Mouse (Mus musculus) cerebral cortex, adult 2 months (tissue): ENCODE results near the gene Prcc.

ENCODE experiments used
- WGBS: fragments of 180-500 bp; shearing (Covaris S2); methylation state at CpG from one replicate; pipeline ENCODE4 v1.1.7; 2018; 5-methylcytosine and 5-hydroxymethylcytosine counted together

Gene Prcc

DNA sequence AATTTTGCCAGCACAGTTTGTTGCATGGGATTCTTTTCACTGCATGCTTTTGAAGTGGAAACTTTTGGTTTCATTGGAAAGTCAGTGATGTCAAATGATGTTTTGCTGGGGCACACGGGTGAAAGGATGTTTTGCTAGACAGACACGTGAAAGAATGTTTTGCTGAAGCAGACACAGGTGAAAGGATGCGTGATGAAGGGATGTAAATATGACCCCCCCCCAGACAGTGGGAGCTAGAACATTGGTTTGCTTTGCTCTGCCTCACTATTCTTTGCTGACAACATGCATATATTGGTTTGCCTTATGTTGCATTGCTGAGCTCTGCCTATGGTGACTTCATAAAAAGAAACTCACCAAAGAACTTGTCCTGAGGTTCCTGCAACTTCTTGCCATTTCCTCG lies 40.4 kb downstream of the Prcc start:
- 87% methylated on average over 4 of the region's 4 CpGs for WGBS

GRCm38 (mm10) chr3:87838622-87839021 lies 46.8 kb downstream of the Prcc start:
- 17% methylated on average over 4 of the region's 4 CpGs for WGBS

- 81% methylated on average over 5 of the region's 5 CpGs for WGBS
Measured at GRCm38 (mm10) chr3:87833482-87833881, 51.9 kb downstream of the Prcc start.

- 82% methylated on average over 7 of the region's 7 CpGs for WGBS
Measured at GRCm38 (mm10) chr3:87832109-87832859, 53.1 kb downstream of the Prcc start.

DNA sequence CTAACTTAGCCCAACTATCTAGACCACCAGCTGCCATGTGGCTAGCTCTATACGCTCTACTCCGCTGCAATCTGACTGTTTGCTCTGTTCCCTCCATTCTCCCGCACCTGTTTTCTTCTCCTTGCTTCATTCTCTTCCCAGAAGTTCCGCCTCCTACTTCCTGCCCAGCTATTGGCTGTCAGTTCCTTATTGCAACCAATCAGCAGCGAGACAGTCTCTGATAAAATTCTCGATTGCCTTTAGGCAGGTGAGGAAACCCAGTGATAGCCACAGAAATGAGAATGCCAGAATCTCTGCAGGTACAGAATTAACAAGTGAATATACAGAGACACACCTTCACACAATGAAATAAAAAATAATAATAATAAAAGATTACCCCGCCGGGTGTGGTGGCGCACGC lies 56.4 kb downstream of the Prcc start:
- 63% methylated on average over 10 of the region's 10 CpGs for WGBS

- 58% methylated on average over 4 of the region's 4 CpGs for WGBS
Measured at GRCm38 (mm10) chr3:87828435-87828834, 57.0 kb downstream of the Prcc start.

DNA sequence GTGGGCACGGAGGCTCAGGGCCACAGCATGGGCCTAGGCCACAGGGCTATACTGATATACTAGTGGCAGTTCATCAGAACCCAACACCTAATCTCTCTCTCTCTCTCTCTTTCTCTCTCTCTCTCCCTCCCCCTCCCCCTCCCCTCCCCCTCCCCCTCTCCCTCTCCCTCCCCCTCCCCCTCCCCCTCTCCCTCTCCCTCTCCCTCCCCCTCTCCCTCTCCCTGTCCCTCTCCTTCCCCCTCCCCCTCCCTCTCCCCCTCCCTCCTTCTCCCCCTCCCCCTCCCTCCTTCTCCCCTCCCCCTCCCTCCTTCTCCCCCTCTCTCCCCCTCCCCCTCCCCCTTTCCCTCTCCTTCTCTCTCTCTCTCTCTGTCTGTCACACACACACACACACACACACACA lies 61.2 kb downstream of the Prcc start, which contains the start of gene Pear1:
Pear1 (minus strand) TSS at position 101 of the 400 bp plus-strand sequence.
- WGBS: 85% methylated on average over 1 of the region's 1 CpGs

DNA sequence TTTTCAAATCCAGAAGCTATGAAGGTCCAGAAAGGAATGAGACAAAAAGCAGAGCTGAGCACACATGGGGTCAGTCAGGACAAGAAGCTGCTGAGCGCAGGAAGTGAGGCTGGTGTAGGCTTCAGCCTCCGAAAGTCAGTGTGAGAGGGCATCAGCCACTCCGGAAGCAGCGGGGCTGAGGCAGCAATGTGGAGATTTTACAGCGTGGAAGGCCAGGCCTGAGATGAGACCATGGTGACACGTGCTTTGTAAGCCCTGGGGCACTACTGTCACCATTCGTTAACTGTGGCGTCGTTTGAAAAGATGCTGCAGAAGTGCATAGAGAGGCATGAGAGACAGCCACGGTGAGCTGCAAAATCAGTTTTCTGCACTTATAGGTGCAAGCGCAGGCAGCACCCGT lies 67.2 kb downstream of the Prcc start:
- WGBS: 78% methylated on average over 12 of the region's 12 CpGs

- WGBS: 10% methylated on average over 12 of the region's 12 CpGs
Measured at GRCm38 (mm10) chr3:87816646-87817093, 68.7 kb downstream of the Prcc start.

GRCm38 (mm10) chr3:87816166-87816565 lies 69.2 kb downstream of the Prcc start:
- 82% methylated on average over 6 of the region's 6 CpGs for WGBS

- 67% methylated on average over 10 of the region's 10 CpGs for WGBS
Measured at GRCm38 (mm10) chr3:87812873-87813272, 72.5 kb downstream of the Prcc start.

- WGBS: 81% methylated on average over 4 of the region's 4 CpGs
Measured at GRCm38 (mm10) chr3:87812413-87812812, 73.0 kb downstream of the Prcc start.

- WGBS: 82% methylated on average over 8 of the region's 8 CpGs
Measured at GRCm38 (mm10) chr3:87811297-87811696, 74.1 kb downstream of the Prcc start.

DNA sequence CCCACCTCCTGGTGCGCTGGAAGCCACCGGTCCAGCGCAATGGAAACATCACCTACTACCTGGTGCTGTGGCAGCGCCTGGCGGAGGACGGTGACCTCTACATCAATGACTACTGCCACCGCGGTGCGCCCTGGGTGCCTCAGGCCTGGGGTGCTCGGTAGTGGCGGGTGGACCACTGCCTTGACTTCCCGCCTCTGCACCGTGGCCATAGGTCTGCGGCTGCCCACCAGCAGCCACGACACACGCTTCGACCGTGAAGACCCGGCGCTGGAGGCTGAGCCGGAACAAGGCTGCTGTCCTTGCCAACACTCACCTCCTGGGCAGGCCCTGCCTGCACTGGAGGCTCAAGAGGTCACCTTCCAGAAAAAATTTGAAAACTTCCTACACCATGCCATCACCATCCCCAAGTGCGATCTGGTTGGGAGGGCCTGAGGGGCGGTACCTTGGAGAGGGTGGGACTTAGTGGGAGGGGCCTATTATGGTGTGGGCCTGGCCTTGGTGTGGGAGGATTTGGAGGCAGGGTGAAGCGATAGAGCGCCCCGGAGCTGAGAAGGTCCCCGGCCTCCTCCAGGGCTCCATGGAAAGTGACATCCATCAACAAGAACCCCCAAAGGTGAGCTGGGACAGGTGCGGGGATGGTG lies 76.0 kb downstream of the Prcc start:
- WGBS: 13% methylated on average over 28 of the region's 28 CpGs
